Mouse (Mus musculus) naive thymus-derived CD4-positive, alpha-beta T cell, adult 2 months (primary cell): ENCODE measurements around the gene Rbm17.
"Not testable (repeated sequence)": the region's sequence is repeated elsewhere in the genome, so short reads cannot be mapped to it uniquely, and the experiment has no call there.

Experiments used
- DNase-seq: peaks from one replicate; pipeline ENCODE4 v3.0.0-alpha.2; 2011; ENCODE audit warnings: low read depth

The Rbm17 gene

DNA sequence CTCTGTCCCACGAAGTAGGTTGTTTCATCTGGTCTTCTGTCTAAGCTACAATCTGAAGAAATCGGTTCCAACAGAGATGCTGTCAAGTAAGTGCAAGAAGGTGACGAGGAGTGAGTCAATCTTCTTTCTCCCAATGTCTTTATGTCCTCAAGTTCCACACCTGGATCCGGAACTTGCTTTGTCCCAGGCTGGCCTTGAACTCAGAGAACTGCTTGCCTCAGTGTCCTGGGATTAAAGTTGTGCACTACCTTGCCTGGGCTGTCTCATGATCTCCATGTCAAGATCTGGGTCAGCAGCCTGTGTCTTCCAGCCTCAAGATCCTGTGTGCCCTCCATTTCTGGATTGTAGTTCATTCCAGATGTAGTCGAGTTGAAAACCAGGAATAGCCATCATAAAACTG is at the start of gene Rbm17:
Gene Rbm17, minus strand, starts transcription at position 101 of the 400 bp plus-strand sequence.
- no peak for DNase-seq

DNA sequence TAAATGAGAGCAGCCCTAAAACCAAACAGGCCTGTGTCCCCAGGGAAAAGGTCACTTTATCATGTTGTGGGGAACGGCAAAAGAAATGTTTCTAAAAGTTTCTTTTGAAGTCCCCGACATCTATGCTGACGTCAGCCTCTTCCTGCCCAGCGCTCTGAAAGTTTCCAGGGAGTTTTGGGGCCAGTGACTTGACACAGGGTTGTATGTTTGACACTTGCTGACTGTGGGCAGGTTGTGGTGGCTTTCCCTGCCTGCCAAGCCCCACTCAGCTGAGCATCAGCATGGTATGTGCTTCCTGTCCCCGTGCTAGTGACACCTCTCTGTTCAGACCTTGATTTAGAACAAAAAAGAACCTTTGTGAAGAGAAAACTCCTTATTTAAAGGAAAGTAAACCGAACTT is 49.4 kb upstream of the Rbm17 start:
- peak; percentile 92 for DNase-seq

DNA sequence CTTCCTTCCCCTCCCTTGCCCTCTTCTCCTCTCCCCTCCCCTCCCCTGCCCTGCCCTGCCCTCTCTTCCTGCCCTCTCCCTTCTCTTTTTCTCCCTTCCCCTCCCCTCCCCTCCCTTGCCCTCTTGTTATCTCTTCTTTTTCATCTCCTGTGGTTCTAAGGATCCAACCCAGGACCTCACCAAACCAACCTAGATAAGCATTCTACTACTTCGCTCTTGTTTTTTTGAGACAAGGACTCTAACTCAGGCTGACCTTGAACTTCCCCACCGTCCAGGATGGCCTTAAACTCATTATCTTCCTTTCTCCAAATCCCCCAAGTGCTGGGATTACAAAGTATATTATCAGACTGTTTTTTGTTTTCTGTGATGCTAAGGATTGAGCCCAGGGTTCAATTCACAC is 48.8 kb upstream of the Rbm17 start:
- peak; percentile 60 for DNase-seq

DNA sequence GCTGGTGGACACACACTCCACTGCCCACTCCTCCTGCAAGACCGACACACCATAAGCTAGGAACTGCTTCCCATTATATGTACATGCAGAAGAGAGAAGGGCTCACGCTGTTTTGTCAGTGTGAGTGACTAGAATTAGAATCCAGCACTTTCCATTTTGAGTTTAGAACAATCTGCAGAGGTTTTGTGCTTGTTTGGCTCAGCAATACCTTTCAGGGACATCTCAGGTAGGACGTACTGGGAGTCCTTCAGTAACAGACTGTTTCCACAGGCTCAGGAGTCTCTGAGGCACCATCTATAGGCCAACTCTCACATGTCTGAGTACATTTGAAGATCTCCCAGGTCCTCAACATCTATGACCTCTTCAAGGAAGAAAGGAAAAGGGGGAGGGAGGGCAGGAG is 48.2 kb upstream of the Rbm17 start:
- DNase-seq = no peak

DNA sequence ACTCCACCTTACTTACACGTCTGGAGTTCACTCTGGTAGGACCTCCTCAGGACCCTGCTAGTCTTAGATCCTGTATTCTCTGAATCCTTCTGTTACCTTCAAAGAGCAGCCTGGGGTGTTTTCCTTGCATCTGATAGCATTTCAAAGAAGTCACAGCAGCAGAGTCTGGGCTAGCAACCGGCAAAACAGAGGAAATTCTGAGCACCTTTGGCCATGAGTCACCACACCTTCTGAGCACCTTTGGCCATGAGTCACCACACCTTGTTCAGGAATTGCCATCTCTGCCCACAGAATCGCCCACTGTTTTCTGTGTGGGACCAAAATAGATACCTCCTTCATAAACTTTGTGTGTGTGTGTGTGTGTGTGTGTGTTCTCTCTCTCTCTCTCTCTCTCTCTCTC is 47.5 kb upstream of the Rbm17 start:
- DNase-seq = peak; percentile 56

DNA sequence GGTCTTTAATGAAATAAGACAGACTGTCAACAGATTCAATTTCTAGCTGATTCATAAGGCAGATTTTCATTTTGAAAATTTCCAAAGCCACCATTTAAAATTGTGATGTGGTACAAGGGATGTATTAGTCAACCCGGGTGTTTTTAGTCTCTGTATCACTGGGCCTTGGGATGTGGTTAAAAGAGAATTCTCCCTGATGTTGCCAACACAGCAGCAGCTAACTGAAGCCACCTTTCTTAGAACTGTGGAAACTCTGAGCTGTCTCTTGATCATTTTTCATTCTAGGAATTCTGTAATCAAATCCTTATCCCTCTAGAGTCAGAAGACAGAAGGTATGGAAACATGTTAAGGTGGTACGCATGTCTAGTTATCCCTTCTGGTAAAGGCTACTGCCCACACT is 41.3 kb upstream of the Rbm17 start:
- no peak for DNase-seq

DNA sequence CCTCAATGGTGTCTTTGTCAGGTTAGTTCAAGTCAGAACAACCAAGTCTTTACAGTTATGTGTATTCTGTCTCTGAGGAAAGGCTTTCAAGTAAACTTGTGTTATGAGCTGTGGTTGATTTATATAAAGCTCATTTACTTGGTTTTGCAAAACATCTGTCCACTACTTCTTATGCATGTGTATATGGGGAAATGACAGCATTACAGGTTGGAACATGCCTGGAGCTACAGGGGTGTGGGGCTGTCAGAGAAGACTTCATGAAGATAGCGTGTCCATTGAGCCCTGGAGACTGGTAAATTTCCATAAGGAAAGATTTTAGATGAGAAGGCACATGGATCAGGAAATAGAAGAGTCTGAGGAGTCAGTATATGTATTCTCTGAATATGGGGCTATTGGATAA is 40.1 kb upstream of the Rbm17 start:
- no peak for DNase-seq

DNA sequence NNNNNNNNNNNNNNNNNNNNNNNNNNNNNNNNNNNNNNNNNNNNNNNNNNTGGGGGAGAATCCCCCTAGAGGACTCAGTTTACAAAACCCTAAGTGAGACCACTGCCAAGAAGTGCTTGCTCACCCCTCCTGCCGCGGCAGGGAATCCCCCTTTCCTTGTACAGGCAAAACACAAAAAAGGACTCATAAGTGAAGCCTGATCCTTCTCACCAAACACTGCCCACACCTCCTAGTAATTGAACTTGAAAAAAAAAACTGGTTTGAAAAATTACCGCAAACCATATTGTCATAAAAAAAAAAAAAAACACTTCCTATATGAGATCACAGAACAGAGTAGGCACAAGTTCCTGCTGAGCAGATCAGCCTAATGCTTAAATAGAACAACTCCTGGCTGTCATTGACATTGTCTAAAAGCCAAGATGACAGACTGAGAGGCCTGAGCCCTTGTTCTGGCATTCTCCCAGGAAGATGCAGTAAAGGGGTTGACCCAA is 38.5 kb upstream of the Rbm17 start, which contains the start of gene Il2ra:
Gene Il2ra, plus strand, starts transcription at position 357 of the 491 bp plus-strand sequence.
- peak; percentile 70 for DNase-seq

DNA sequence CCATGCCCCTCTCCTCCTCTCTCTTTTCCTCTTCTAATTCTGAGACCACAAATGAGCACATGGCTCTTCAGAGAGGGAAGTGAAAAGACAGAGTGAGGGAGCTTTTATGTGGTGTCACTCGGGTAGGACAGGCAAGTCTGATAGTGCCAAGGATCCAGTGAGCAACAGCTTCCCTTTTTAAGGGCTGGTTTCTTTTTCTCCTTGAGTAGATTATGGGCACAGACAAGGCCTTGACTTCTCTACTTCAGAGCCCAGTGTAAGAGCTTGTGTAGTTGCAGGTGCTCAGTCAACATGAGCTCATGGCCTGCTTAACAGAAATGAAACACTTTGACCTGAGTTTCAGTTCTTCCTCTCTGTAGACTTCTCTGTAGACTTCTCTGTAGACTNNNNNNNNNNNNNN is 33.2 kb upstream of the Rbm17 start:
- peak; percentile 68 for DNase-seq

DNA sequence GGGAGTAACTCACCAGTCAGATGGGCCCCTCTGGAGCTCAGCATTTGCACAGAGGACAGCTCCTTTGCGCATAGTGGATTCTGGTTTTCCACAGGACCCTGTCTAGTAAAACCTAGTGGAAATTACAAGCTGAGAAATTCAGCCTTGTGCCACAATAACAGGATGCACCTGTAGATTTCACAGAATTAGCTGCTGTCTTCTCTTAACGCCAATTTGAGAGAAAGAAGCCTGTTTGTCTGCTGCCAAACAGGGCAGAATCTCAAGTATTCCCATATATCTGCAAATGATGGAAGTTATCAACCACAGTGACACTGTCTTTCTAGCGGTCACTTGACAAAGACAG is 32.2 kb upstream of the Rbm17 start:
- no peak for DNase-seq

DNA sequence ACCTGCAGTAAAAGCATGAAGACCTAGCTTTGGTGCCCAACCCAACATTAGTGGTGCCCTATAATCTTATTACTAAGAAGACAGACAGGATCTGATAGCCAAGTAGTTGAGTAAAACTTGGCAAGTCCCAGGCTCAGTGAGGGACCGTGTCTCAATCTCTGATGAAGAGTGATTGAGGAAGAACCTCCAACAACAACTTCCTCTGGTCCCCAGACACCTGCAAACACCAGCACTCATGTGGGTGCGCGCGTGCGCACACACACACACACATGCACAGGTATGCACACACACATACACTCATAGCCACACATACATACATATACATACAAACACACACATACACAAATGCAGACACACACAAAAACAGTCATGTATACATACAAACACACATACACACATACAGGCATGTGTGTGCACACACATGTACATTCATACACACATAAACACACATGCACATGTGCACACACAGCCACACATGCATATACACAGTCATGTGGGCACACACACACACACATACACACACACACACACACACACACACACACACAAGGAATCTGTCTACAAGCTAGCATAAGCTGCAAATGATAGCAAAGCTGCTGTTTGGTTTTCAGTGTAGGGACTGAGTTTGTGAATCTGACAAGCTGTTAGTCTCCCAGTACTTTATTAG is 31.7 kb upstream of the Rbm17 start:
- peak; percentile 70 for DNase-seq

DNA sequence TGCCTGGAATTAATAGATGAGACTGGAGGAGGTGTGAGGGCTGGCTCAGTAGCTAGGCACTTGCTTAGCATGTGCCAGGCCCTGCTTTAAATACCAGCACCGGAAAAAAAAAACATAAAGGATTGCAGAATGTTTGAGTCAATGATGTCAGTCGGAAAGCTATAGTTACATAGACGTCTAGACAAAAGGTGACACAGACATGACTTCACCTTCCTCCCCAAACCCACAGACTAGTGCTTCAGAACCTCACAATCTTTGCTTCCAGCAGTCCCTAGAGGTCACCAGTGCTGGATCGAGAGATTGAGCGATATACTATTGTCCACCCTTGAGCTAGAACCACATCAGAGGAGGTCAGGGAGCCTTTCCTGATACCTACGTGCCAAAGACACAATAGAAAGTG is 31.1 kb upstream of the Rbm17 start:
- DNase-seq = peak; percentile 55

DNA sequence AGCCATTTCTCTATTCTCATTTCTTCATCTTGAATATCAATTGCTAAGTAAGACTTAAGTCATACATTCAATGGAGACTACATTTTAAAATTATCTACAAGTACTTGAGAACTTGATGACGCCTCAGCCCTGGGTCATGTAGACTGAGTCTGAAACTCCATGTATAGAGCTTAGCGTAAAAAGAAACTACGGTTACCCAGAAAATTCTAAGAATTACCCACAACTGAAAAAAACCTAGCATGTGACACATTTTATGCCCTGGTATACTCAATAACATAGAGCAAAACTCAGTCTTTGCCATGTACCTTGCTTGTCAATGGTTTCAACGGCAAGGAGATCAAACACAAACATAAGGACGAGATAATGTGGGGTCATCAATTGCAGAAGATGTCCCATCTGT is 21.9 kb upstream of the Rbm17 start, which contains the start of gene Gm17490:
Gene Gm17490, minus strand, starts transcription at position 375 of the 400 bp plus-strand sequence.
- no peak for DNase-seq

DNA sequence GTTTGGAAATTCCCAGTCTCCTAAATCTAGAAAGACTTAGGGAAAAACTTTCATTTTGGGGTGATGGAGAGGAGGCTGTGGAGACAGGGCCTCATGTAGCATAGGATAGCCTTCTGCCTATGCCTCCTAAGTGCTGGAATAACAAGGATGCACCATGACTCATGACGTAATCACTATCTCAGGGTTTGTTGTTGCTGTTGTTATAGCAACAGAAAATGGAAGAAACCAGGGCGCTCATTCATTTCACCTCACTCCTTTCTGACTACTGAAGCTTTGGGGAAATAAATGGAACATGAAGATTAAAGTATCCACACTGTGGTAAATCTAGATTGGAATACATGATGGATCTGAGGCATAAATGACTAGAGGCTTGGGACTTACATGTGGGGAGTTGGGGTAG is 19.8 kb upstream of the Rbm17 start:
- DNase-seq = no peak

DNA sequence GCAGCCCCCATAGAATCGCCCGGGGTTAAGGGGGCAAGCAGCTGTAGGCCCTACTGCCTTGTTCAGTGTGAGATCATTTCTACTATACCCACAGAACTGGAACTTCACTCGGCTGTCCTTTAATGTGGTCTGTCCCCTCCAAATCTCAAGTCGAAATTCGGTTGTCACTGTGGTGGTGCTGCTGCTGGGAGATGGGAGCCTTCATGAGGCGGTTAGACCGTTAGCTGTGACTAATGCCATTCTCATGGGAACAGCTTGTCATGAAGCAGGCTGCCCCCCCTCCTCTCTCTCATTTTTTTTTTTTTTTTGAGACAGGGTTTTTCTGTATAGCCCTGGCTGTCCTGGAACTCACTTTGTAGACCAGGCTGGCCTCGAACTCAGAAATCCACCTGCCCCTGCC is 19.2 kb upstream of the Rbm17 start:
- DNase-seq = no peak

DNA sequence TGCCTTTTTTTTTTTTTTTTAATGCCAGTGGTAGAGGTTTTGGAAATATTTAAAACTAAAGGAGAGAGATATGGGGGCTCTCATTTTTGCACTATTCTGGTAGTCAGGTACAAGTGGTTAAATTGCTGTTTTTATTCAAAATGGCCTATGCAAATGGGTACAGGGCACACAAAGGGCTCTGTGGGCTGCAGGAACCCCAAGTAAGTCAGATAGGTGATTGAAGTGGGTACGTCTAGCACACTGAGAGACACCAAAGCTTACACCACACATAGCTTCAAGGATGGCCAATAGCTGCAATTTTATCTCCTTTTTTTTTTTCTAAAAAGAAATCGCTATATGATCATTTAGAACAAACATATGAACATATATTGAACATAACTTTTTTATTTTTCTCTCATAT is 15.6 kb upstream of the Rbm17 start:
- peak; percentile 54 for DNase-seq

DNA sequence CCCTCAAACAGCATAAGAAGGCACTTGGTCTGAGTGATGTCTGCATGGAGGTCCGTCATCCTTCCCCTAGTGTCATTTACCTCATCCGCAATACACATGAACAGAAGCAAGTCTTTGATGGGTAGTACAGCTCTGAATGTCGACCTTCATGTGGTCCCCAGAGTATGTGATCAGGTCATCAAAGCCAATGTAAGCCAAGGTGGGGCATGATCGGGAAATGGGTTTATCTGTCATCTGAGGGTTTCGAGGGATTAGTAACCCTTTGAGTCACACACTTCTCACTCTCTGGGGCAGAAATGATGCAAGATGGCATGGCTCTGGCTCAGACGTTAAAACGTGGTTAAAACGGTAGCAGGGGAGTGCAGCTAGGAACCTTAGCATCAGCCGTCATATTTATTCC is 12.9 kb upstream of the Rbm17 start:
- DNase-seq = peak; percentile 58

DNA sequence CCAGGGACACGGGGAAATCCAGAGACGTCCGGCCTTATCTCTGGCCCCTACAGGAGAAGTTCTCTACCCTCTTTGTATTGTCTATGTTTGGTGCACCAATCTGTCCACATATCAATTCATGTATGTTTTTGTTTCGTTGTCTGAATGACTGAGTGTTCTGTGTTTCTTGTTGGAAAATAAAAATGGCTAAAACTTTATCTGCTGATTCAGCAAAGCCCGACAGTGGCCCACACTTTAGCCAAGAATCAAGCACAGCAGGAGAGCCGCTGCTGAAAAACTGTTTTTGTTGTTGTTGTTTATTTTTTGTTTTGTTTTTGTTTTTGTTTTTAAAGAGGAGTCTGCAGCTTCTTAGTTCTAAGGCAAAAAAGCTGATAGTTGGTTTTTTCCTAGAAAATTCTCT is 9.0 kb upstream of the Rbm17 start:
- not testable (repeated sequence) for DNase-seq

DNA sequence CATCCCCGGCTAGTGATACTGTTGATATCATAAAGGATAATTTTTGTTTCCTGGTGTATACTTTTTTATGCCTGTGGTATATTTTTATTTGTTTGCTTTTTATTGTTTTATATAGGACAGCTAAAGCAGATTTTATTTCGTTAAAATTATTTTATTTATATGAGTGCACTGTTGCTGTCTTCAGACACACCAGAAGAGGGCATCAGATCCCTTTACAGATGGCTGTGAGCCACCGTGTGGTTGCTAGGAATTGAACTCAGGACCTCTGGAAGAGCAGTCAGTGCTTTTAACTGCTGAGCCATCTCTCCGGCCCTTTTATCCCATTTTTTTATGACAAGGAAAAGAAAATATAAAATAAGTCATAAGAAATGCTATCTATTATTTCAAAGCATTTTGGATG is 2.8 kb upstream of the Rbm17 start:
- DNase-seq = not testable (repeated sequence)

DNA sequence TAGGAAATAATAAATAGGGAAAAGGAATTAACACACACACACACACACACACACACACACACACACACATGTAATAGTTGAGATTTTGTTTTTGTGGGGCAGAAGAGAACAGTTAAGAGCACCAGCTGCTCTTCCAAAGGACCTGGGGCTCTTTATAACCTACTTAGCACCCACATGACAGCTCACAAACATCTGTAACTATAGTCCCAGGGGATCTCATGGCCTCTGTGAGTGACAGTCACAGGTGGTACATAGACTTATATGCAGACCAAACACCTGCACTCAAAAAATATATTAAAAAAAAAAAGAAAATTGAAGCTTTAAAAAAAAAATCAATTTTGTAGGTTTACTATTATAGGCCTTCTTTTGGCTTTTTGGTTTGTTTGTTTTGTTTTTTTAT is 958 bp upstream of the Rbm17 start:
- DNase-seq = no peak

DNA sequence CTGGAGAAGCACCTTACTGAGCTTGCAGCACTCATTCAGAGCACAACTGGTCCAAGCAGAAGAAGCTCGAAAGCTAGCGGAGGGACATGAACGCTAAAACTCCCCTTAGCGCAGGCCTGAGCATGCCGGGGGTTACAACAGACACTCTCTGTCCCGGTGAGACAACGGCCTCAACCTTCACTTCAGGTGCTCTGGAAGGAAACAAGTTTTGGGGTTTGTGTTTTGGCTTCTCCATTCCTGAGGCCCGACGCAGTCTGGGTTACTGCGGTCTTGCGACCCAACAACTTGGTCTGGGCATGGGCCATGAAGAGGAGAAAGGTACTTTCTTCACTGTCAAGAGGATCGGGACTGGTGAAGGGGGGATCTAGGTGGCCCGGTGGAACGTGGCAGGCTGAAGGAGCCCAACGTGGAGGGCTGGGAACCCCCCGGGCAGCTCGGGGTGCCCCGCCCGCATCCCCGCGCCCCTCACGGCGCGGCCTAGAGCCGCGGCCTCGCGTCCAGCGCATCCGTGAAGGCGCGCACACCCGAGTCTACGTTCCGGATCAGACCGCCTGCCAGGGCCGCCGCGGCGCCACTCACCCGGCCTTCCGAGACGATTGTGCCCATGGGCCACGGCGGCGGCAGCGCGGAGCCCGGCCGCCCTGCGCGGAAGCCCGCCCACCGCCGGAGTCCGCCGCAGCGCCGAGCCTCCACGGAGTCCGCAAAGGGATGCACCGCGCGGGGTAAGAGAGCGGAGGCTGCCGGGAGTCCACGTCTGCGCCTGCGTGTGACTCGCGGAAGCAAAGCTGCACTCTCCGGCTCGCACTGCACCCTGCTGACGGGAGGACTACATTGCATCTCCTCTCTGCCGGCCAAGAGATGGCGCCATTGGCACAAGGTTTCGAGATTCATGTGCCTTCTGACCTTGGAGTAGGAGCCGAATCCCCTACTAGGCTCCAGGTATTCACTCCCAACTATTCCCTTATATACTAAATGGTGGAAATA is 1.2 kb downstream of the Rbm17 start:
- peak; percentile 97 for DNase-seq

DNA sequence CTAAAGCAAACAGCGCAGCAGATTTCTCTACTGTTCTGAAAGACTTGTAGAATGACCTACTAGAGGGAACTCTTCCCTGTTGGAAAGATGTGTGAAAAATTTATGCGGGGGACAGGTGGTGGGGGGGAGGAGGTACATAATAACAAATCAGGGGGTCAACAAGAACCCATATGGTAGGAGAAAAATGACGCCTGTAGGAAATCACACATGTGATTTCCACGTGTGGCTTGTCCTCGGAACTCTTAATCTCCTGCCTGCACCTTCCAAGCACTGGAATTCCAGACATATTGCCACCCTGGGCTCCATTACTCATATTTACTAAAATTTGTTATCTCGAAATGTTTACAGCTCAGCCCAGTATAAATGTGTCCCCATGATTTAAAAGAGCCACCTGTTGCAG is 2.2 kb downstream of the Rbm17 start:
- no peak for DNase-seq

DNA sequence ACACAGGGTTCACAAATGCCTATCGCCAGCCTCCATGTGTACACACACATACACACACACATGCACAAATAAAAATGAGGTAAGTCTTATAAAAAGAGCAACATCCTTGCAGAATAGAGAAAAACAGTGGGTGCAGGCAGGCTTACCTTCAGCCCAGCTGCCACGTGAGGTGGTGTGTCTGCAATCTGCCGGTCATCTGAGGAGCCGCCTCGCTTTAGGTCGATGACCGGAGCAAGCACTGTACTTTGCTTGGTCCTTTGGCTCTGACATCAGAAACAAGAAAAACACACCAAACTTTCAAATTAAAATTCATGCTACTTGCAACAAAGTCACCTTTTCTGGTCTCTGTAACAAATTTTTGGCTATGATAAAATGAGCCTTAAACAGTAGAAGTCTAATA is 6.0 kb downstream of the Rbm17 start:
- DNase-seq = no peak
